Mouse (Mus musculus): ENCODE measurements around the gene Eif4e2.

DNA sequence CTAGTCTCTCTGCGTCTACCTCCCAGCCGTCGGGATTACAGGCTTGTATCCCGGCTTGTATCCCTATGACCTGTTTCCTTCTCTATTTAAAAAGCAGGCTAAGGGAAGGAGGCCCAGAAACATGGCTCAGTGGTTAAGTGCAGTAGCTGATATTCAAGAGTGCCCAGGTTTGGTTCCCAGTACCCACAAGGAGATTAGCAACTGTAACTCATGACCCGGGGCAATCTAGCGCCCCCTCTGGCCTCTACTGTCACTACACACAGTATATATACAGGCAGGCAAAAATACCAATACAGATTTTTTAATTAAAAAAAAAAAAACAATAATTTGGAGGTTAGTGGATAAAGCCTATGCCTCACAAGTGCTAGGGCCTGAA is 68.7 kb downstream of the Eif4e2 start:
- TF ChIP-seq POLR2A (IDR thresholded peaks at IDR 0.05; ENCODE audit: extremely low read depth, insufficient read depth, low read length) (no peak), CTCF (IDR thresholded peaks at IDR 0.05; ENCODE audit: low read depth, low read length) (no peak)
